Mouse (Mus musculus): ENCODE measurements around the gene Clec16a. TPM values are rescaled to one million over a fixed set of nuclear protein-coding genes. Genes with fewer than 3 reads are reported as not detected.

Clec16a gene
- polyA plus RNA-seq, 1 experiment from 2014 or later: 24.9 TPM

DNA sequence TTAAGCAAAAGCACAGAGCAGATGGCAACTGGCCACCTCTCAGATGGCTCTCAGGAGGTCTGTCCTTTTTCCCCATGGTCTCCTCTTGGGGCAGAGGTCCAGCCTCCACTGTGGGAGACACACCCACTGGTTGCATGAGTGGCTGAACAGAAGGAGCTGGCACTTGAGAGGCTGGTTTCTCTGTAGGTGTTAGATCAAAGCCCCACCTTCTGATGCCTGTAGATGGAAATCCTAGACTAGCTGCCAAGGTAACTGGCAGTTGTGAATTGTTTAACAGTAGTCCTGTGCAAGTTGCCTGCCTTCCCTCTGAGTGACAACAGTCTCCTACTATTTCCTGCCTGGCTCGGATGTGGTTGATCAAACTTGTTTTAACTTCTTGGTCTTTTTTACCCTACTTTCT lies 40.0 kb downstream of the Clec16a start:
- H3K4me2 ChIP-seq: no peak overlapping the region
- peaks cover 78% of the 10 kb centered on the region for H3K36me3 ChIP-seq
- no peak overlapping the region for H3K27ac ChIP-seq (replicated peaks)
- H3K27me3 ChIP-seq (replicated peaks): no peaks in the 10 kb centered on the region
- H3K9me3 ChIP-seq: no peaks in the 10 kb centered on the region
- no peak overlapping the region for H3K4me3 ChIP-seq
- ATAC-seq (ENCODE audit: extremely low read depth, insufficient number of reproducible peaks, low FRiP score, low TSS enrichment): no peak
- WGBS: 66% methylated on average over 1 of the region's 1 CpGs
- H3K4me1 ChIP-seq: peaks cover 16% of the 10 kb centered on the region; the same call in 1 of the 2 replicates
- H3K9ac ChIP-seq: no peak overlapping the region

DNA sequence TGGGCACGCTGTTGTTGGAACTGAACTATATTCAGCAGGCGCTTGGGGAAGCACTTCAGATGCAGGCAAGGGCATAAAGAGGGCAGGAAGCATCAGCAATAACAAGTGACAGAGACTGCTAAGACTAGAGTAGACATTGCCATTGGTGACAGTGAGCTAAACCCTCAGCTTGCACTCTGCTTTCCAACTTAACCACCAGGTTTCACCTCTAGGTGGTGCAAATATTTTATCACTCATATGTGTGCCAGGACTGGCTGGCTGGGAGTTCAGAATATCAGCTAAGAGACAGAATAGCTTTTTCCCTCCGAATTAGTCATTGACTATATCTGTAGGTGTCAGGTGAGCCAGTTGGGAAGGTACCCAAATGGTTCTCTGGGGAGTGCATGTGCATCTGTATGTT lies 41.4 kb downstream of the Clec16a start:
- H3K27me3 ChIP-seq (replicated peaks): no peaks in the 10 kb centered on the region
- H3K36me3 ChIP-seq: peaks cover 77% of the 10 kb centered on the region
- H3K27ac ChIP-seq (replicated peaks): no peak overlapping the region
- ATAC-seq (ENCODE audit: extremely low read depth, insufficient number of reproducible peaks, low FRiP score, low TSS enrichment): no peak
- H3K4me1 ChIP-seq: peaks cover 16% of the 10 kb centered on the region; the same call in 1 of the 2 replicates
- 74% methylated on average over 3 of the region's 3 CpGs for WGBS
- no peak overlapping the region for H3K4me2 ChIP-seq
- H3K9me3 ChIP-seq: no peaks in the 10 kb centered on the region
- H3K9ac ChIP-seq: no peak overlapping the region
- H3K4me3 ChIP-seq: no peak overlapping the region

DNA sequence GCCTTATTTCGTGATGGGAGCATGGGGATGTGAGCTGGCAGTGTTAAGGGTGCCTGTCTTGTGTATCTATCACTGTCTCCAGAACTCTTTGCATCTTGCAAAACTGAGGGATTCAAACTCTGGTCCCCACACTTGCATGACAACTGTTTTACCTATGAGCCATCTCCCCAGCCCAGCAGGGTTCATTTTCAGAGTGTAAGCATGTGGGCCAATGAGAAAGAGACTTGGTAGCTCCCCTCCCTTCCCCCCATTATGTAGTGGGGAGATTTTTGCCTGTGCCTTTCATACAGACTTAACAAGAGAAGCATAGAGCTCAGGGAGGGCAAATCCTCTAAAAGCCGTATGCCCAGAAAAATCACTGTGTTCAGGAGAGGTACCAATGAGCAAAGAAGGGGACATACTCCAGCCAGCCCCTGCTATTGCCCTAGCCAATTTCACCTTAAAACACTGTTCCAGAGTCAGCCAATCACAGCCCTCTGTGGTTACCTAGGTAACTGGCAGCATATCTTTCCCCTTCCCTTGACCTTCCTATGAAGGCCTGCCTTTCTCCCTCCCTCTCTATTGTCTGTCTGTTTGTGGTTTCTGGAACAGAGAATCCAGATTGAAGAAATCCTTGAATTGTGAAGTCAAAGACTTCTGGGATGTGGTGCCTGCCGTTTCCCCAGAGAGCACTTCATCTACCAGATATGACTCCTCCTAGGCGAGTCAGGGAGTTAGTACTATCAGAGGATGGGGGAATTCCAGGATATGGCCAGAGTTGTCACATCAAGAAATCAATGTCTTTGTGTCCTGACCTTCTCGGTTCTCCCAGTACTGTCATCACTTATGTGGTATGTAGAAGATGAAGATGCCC lies 55.0 kb downstream of the Clec16a start:
- peaks cover 53% of the 10 kb centered on the region for H3K36me3 ChIP-seq
- H3K4me3 ChIP-seq: no peak overlapping the region
- WGBS: 52% methylated on average over 5 of the region's 5 CpGs

DNA sequence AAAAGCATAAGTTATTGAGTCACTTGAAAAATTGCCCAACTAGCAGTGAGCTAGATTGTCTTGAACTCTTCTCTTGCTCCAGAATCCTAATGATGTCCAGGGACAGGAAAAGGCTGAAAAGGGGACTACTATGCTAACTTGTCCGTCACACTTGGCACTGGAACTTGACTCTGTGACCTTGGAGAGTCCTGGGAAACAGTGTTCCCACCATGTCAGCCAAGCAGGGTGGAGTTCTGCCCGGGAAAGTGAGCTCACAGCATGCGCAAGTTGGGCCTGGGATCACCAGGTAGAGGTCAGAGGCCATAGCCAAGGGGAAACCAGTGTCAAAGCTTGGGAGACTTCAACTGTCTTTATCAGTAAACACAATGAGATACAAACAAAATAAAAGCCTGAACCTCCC lies 62.7 kb downstream of the Clec16a start:
- no peaks in the 10 kb centered on the region for H3K4me1 ChIP-seq
- no peak for ATAC-seq (ENCODE audit: extremely low read depth, insufficient number of reproducible peaks, low FRiP score, low TSS enrichment)
- H3K9me3 ChIP-seq: no peaks in the 10 kb centered on the region
- H3K27ac ChIP-seq (replicated peaks): no peak overlapping the region
- H3K4me2 ChIP-seq: no peak overlapping the region
- peaks cover 50% of the 10 kb centered on the region for H3K36me3 ChIP-seq
- 77% methylated on average over 3 of the region's 3 CpGs for WGBS
- H3K27me3 ChIP-seq (replicated peaks): no peaks in the 10 kb centered on the region
- H3K4me3 ChIP-seq: no peak overlapping the region
- no peak overlapping the region for H3K9ac ChIP-seq

More for the DNA sequence above, 55.0 kb downstream of the Clec16a start:
- Histone ChIP-seq H3K4me2 (no peak overlapping the region), H3K9ac (no peak overlapping the region), H3K27me3 (replicated peaks) (no peaks in the 10 kb centered on the region), H3K4me1 (peaks cover 8% of the 10 kb centered on the region; the same call in 1 of the 2 replicates), H3K9me3 (no peaks in the 10 kb centered on the region), H3K27ac (replicated peaks) (no peak overlapping the region)
- ATAC-seq (ENCODE audit: extremely low read depth, insufficient number of reproducible peaks, low FRiP score, low TSS enrichment): no peak

DNA sequence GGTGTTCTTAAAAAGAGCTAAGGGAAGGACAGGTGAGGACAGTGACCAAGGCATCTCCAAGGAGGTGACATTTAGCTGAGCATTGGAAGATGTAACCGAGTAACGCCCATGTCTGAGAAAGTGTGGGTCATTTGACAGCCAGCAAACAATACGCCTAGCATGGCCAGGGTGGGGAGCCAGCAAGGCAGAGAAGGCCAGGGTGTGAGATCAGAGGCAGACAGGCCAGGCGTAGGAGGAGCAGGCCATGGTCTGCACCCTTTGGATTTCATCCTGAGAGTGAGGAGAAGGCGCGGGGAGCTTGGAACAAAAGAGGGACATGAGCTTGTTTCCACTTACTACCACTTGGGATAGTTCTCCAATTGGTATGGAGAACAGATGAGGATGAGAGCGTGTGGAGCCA lies 64.8 kb downstream of the Clec16a start:
- Histone ChIP-seq H3K27ac (replicated peaks) (no peak overlapping the region), H3K4me1 (0 out of 2 replicates have a peak, but pooled peaks cover 5% of the 10 kb centered on the region), H3K4me2 (no peak overlapping the region), H3K4me3 (no peak overlapping the region), H3K36me3 (peaks cover 65% of the 10 kb centered on the region), H3K9ac (no peak overlapping the region), H3K9me3 (no peaks in the 10 kb centered on the region), H3K27me3 (replicated peaks) (no peaks in the 10 kb centered on the region)
- WGBS: 90% methylated on average over 7 of the region's 7 CpGs
- ATAC-seq (ENCODE audit: extremely low read depth, insufficient number of reproducible peaks, low FRiP score, low TSS enrichment): no peak

DNA sequence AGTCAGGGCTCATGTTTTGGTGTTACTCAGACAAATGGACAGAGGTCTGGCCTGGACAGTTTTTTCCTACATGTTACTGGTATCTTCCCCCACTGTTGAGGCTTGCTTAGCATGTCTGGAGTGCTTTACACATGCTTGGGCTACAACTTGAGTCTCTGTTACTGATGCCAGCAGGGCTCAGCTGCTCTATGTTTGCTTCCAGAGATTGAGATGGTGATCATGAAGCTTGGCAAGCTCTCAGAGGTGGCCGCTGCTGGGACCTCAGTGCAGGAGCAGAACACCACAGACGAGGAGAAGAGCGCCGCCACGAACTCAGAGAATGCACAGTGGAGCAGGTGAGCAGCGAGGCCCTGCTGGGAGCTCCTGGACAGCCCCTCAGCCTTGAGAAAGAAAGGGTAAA lies 65.7 kb downstream of the Clec16a start:
- no peaks in the 10 kb centered on the region for H3K27me3 ChIP-seq (replicated peaks)
- H3K9me3 ChIP-seq: no peaks in the 10 kb centered on the region
- H3K4me3 ChIP-seq: no peak overlapping the region
- H3K4me2 ChIP-seq: no peak overlapping the region
- WGBS: 80% methylated on average over 6 of the region's 6 CpGs
- 0 out of 2 replicates have a peak, but pooled peaks cover 5% of the 10 kb centered on the region for H3K4me1 ChIP-seq
- ATAC-seq (ENCODE audit: extremely low read depth, insufficient number of reproducible peaks, low FRiP score, low TSS enrichment): no peak
- no peak overlapping the region for H3K9ac ChIP-seq
- H3K27ac ChIP-seq (replicated peaks): no peak overlapping the region
- H3K36me3 ChIP-seq: peaks cover 67% of the 10 kb centered on the region

DNA sequence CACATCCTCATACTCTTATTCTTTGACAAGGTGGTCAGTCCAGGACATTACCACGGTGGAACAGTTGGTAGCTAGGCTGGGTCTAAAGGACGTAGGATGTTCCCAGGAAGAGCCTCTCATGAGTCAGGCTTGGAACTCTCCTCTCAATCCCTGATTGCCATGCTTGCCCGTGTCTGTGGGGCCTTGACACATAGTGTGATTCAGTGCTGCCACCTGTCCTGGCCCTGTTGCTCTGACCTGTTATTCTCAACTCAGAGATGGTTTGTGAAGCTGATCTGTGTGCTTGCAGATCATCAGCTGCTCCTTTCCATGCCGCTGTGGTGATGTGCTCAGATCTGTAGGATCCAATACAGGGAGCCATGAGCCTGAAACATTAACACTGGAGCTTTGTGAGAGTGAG lies 66.2 kb downstream of the Clec16a start:
- Histone ChIP-seq H3K9me3 (no peaks in the 10 kb centered on the region), H3K4me3 (no peak overlapping the region), H3K27ac (replicated peaks) (no peak overlapping the region), H3K36me3 (peaks cover 67% of the 10 kb centered on the region), H3K4me1 (0 out of 2 replicates have a peak, but pooled peaks cover 5% of the 10 kb centered on the region), H3K9ac (no peak overlapping the region), H3K27me3 (replicated peaks) (no peaks in the 10 kb centered on the region), H3K4me2 (no peak overlapping the region)
- WGBS: 84% methylated on average over 4 of the region's 4 CpGs
- no peak for ATAC-seq (ENCODE audit: extremely low read depth, insufficient number of reproducible peaks, low FRiP score, low TSS enrichment)

DNA sequence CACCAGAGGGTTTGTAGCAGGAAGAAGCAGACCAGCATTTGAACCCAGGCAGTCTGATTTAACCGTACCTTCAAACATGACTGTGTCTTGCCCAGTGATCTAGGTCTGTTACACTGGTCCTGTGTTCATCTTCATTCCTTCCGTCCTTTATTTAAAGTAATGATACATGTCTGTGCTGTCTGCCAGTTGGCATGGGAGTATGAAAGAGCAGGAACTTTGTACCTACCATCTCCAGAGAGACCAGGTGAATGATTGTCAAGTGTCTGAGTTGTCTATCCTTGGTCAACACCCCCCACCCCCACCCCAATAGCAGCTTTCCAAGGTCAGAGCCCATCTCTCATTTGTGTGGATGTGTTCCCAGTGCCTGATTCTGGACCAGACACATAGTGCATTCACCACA lies 68.9 kb downstream of the Clec16a start:
- no peak overlapping the region for H3K4me3 ChIP-seq
- no peak overlapping the region for H3K4me2 ChIP-seq
- H3K9me3 ChIP-seq: no peaks in the 10 kb centered on the region
- H3K27me3 ChIP-seq (replicated peaks): no peaks in the 10 kb centered on the region
- H3K27ac ChIP-seq (replicated peaks): no peak overlapping the region
- WGBS: 91% methylated on average over 2 of the region's 2 CpGs
- H3K36me3 ChIP-seq: peaks cover 69% of the 10 kb centered on the region
- no peak overlapping the region for H3K9ac ChIP-seq
- H3K4me1 ChIP-seq: 0 out of 2 replicates have a peak, but pooled peaks cover 5% of the 10 kb centered on the region
- ATAC-seq (ENCODE audit: extremely low read depth, insufficient number of reproducible peaks, low FRiP score, low TSS enrichment): no peak

DNA sequence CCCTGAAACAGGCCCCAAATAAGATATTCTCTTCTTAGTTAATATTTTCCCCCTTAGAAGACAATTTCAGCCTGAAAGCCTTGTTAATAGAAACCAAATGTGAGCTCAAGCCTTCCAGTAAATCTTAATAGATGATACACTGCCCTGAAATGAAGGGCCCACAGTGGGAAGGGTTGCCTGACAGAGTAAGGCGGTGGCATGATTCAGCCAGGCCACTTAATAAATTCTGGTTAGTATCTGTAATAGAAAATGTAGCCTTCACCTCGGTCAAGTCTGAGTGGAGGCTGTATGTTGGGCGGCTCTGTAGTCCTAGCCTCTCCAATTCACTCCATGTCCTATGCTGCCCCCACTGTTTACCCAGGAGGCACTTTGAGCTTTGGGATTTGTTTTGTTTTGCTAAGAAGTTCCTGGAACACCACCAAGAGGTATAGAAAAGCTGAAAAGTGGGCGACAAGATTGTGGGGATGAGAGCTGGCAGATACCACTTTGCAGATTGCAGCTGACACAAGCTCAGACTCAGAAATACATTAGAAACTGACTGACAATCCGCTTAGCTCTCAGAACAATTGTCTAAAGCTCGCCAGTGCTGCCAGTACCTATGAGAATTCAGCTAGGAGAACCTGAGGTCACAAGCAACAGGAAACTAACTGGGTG lies 75.9 kb downstream of the Clec16a start:
- Histone ChIP-seq H3K9me3 (no peaks in the 10 kb centered on the region), H3K4me3 (no peak overlapping the region), H3K27me3 (replicated peaks) (no peaks in the 10 kb centered on the region), H3K36me3 (peaks cover 32% of the 10 kb centered on the region), H3K4me2 (no peak overlapping the region), H3K4me1 (peaks cover 25% of the 10 kb centered on the region), H3K27ac (replicated peaks) (peak overlapping the region; percentile 36; the same call in 1 of the 2 replicates), H3K9ac (no peak overlapping the region)
- ATAC-seq (ENCODE audit: extremely low read depth, insufficient number of reproducible peaks, low FRiP score, low TSS enrichment): no peak
- 63% methylated on average over 6 of the region's 6 CpGs for WGBS

DNA sequence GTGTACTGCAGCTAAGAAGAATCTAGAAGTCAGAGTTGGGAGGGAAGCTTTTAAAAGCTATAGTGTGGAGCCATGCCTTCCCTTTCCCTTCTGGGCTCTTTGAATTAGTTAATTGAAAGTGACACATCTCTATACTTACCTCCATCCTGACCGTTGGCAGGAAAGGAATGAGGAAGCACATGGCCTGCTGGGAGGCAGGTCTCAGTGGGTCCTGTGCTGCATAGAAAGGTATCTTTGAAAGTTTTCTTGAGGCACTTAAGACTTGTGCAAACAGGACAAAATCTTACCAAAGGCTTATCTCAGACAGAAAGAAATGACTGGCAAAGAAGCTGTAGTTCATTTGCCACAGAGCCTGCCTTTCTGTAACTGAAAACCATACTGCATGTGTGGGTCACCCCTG lies 76.6 kb downstream of the Clec16a start:
- Histone ChIP-seq H3K4me1 (peaks cover 29% of the 10 kb centered on the region), H3K9ac (no peak overlapping the region), H3K4me3 (no peak overlapping the region), H3K27me3 (replicated peaks) (no peaks in the 10 kb centered on the region), H3K4me2 (no peak overlapping the region), H3K9me3 (no peaks in the 10 kb centered on the region), H3K36me3 (peaks cover 28% of the 10 kb centered on the region), H3K27ac (replicated peaks) (peak overlapping the region; percentile 36; the same call in 1 of the 2 replicates)
- no peak for ATAC-seq (ENCODE audit: extremely low read depth, insufficient number of reproducible peaks, low FRiP score, low TSS enrichment)
- WGBS: 41% methylated on average over 1 of the region's 1 CpGs

DNA sequence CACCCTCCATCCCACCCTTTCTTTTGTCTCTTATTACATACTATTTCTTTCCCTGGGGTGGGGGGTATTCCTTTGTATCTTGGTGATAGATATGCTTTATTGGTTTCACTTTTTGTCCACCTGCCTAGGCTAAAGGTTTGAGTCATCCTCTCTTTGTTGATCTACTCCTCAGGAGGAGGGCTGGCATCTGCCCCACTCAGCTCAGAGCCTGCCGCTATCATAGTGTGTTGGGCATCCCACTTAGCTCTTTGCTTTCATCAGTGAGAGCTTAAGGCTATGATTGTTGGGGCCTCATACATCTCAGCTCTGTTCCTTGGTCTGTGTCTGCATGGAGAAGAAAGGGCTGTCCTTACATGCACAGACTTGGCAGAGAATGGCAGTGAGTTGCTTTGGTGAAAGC lies 81.0 kb downstream of the Clec16a start:
- no peak overlapping the region for H3K27ac ChIP-seq (replicated peaks)
- peaks cover 55% of the 10 kb centered on the region for H3K4me1 ChIP-seq
- H3K4me2 ChIP-seq: no peak overlapping the region
- no peak overlapping the region for H3K9ac ChIP-seq
- WGBS: 85% methylated on average over 1 of the region's 1 CpGs
- no peaks in the 10 kb centered on the region for H3K27me3 ChIP-seq (replicated peaks)
- H3K9me3 ChIP-seq: no peaks in the 10 kb centered on the region
- peaks cover 15% of the 10 kb centered on the region for H3K36me3 ChIP-seq
- no peak overlapping the region for H3K4me3 ChIP-seq
- ATAC-seq (ENCODE audit: extremely low read depth, insufficient number of reproducible peaks, low FRiP score, low TSS enrichment): no peak
